Mouse (Mus musculus) ES-Bruce4 (cell line): ENCODE measurements at regions not wholly inside any gene's neighbourhood (a gene's known extent, or its start where the extent isn't known, plus 50 kb on each side); places are given as distances from the start of the nearest gene placed in this dataset.

Experiments
- H3K27ac ChIP-seq: 2 replicates; pipeline ENCODE4 v1.5.1; 2012; ENCODE audit warnings: low read length, inconsistent platforms; ENCODE audit not compliant: insufficient read depth
- H3K27me3 ChIP-seq: 2 replicates; pipeline ENCODE4 v1.6.1; 2012; ENCODE audit warnings: mild to moderate bottlenecking, low read length, inconsistent platforms; ENCODE audit not compliant: control insufficient read depth, poor library complexity, insufficient read depth, severe bottlenecking
- H3K36me3 ChIP-seq: 2 replicates; pipeline ENCODE4 v1.6.1; 2012; ENCODE audit warnings: inconsistent platforms, mild to moderate bottlenecking, low read length, moderate library complexity; ENCODE audit not compliant: control insufficient read depth, poor library complexity, insufficient read depth, severe bottlenecking
- H3K4me1 ChIP-seq: one replicate; pipeline ENCODE4 v1.8.1; 2011; ENCODE audit warnings: low read length; ENCODE audit not compliant: control insufficient read depth, insufficient read depth
- H3K4me3 ChIP-seq: 2 replicates; pipeline ENCODE4 v1.5.1; 2011; ENCODE audit warnings: low read depth, mild to moderate bottlenecking, low read length
- H3K9ac ChIP-seq: 2 replicates; pipeline ENCODE4 v1.6.1; 2012; ENCODE audit warnings: low read depth, mild to moderate bottlenecking, inconsistent platforms; ENCODE audit not compliant: poor library complexity, severe bottlenecking
- H3K9me3 ChIP-seq: replicated peaks from 2 replicates; pipeline ENCODE4 v1.6.1; 2012; ENCODE audit warnings: mild to moderate bottlenecking, low read length, inconsistent platforms; ENCODE audit not compliant: control insufficient read depth, poor library complexity, insufficient read depth, severe bottlenecking
- CTCF ChIP-seq: IDR thresholded peaks from one replicate; pipeline ENCODE4 v1.8.1; 2011; ENCODE audit warnings: low read depth, low read length
- EP300 ChIP-seq: IDR thresholded peaks from 2 replicates; pipeline ENCODE4 v1.6.1; 2011; ENCODE audit warnings: low read depth, low read length; ENCODE audit not compliant: insufficient read depth
- POLR2A ChIP-seq: IDR thresholded peaks from one replicate; pipeline ENCODE4 v1.8.1; 2011; ENCODE audit warnings: low read length; ENCODE audit not compliant: insufficient read depth

DNA sequence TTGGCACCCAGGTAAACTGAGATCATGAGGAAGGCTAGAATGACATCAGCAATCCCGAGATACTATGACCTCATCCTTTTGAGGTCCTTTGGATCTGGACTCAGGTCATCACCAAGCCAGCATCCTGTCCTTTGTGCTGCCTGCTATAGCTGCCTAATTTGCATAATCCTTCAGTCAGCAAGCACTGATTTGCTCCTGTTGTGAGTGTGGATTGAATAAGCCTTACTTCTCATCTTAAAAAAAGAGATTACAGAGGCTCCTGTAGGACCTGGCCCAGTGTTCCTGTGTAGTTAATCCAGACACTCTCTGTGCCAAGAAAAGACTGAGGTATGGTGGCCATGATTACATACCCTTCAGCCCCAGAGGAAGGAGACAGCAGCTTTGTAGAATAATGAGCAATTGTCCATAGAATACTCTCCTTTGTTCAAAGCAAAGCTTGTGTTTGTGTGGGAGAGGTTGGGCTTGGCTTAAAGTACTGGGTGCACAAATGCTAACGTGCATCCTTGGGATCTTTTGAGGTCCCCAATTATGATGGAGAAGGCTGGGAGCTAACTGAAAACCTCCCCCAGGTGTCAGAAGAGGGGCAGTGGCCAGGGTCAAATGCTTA lies 50.4 kb upstream of the Sorl1 start:
- Histone ChIP-seq H3K9me3 (no peaks in the 10 kb centered on the region), H3K4me1 (no peaks in the 10 kb centered on the region), H3K9ac (no peak overlapping the region), H3K27me3 (no peaks in the 10 kb centered on the region), H3K36me3 (no peaks in the 10 kb centered on the region), H3K4me3 (no peak overlapping the region), H3K27ac (peak overlapping the region; percentile 54)
- 0 out of 2 replicates have a peak, but pooled peaks have one; percentile 42 for TF ChIP-seq EP300
- TF ChIP-seq POLR2A = no peak
- TF ChIP-seq CTCF = no peak
